Mouse (Mus musculus) forebrain, embryonic 15.5 days (tissue): ENCODE measurements around the gene Smad9. TPM values are rescaled to one million over a fixed set of nuclear protein-coding genes. Genes with fewer than 3 reads are reported as not detected.

Source experiments
- ATAC-seq: fragments of 200-750 bp; cut with Nextera tagmentation; replicated peaks from 2 replicates; pipeline ENCODE4 v1.8.0; 2017; ENCODE audit warnings: mild to moderate bottlenecking, moderate TSS enrichment, moderate library complexity
- H3K27ac ChIP-seq: fragments of 300-500 bp; sonication (generic); replicated peaks from 2 replicates; pipeline ENCODE4 v1.5.1; 2015; ENCODE audit warnings: mild to moderate bottlenecking, inconsistent platforms
- H3K27me3 ChIP-seq: fragments of 300-500 bp; sonication (generic); 2 replicates; pipeline ENCODE4 v1.6.1; 2015; ENCODE audit warnings: inconsistent platforms
- H3K36me3 ChIP-seq: fragments of 300-500 bp; sonication (generic); 2 replicates; pipeline ENCODE4 v1.6.1; 2015; ENCODE audit warnings: mild to moderate bottlenecking, inconsistent platforms
- H3K4me1 ChIP-seq: fragments of 300-500 bp; sonication (generic); 2 replicates; pipeline ENCODE4 v1.6.1; 2015; ENCODE audit warnings: inconsistent platforms
- H3K4me2 ChIP-seq: fragments of 300-500 bp; sonication (generic); replicated peaks from 2 replicates; pipeline ENCODE4 v1.6.1; 2015; ENCODE audit warnings: mild to moderate bottlenecking, inconsistent platforms
- H3K4me3 ChIP-seq: fragments of 300-500 bp; sonication (generic); 2 replicates; pipeline ENCODE4 v1.5.1; 2015; ENCODE audit warnings: mild to moderate bottlenecking, inconsistent platforms
- H3K9ac ChIP-seq: fragments of 300-500 bp; sonication (generic); replicated peaks from 2 replicates; pipeline ENCODE4 v1.6.1; 2015; ENCODE audit warnings: mild to moderate bottlenecking, inconsistent platforms
- H3K9me3 ChIP-seq: fragments of 300-500 bp; sonication (generic); 2 replicates; pipeline ENCODE4 v1.6.1; 2016; ENCODE audit warnings: inconsistent platforms
- WGBS: fragments of 180-500 bp; shearing (Covaris S2); methylation state at CpG from one replicate; pipeline ENCODE4 v1.1.7; 2015; ENCODE audit warnings: mixed read lengths; 5-methylcytosine and 5-hydroxymethylcytosine counted together
- polyA plus RNA-seq: library from polyadenylated mRNA; unstranded; fragments of >200 nt; fragmentation: Nextera tagmentation; extraction: Ambion mirVana; gene quantifications from 2 replicates; pipeline ENCODE4 v1.2.1, GENCODE M21; 2015

The Smad9 gene
- 0.17 and 0.25 TPM in 2 replicates for polyA plus RNA-seq

GRCm38 (mm10) chr3:54755145-54756041, at the start of gene Smad9:
Gene Smad9, plus strand, starts transcription at chr3:54755582.
- WGBS, result under 1% methylated on average over 58 of the region's 66 CpGs
- Histone ChIP-seq H3K4me2 (peak within 1 kb of the TSS; percentile 100), H3K36me3 (peaks cover 10% of the 10 kb centered on the region), H3K27me3 (0 out of 2 replicates have a peak, but pooled peaks cover 5% of the 10 kb centered on the region), H3K9me3 (no peaks in the 10 kb centered on the region), H3K4me1 (peaks cover 17% of the 10 kb centered on the region), H3K27ac (no peak within 1 kb of the TSS), H3K9ac (peak within 1 kb of the TSS; percentile 65), H3K4me3 (peak within 1 kb of the TSS; percentile 63)
- peak; percentile 77 for ATAC-seq

DNA sequence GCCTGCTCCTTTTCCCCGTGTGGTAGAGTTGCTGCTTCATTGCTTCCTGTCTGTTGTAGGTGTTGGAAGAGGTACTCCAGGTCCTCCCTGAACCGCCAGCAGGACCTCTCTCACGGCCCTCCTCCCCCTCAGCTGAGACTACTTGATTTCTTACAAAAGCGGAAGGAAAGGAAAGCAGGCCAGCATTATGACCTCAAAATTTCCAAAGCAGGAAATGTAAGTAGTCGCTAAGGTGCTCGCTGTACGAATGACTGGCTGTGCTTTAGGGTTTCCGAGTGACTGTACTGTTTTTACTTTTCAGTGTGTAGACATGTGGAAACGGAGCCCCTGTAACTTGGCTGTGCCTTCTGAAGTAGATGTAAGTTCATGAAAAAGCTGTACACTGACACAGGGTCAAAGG, 46.4 kb upstream of the Smad9 start:
- Histone ChIP-seq H3K4me2 (no peak overlapping the region), H3K9ac (no peak overlapping the region), H3K9me3 (no peaks in the 10 kb centered on the region), H3K4me3 (no peak overlapping the region), H3K4me1 (no peaks in the 10 kb centered on the region), H3K36me3 (peaks cover 80% of the 10 kb centered on the region), H3K27ac (no peak overlapping the region), H3K27me3 (no peaks in the 10 kb centered on the region)
- 89% methylated on average over 9 of the region's 9 CpGs for WGBS
- no peak for ATAC-seq

DNA sequence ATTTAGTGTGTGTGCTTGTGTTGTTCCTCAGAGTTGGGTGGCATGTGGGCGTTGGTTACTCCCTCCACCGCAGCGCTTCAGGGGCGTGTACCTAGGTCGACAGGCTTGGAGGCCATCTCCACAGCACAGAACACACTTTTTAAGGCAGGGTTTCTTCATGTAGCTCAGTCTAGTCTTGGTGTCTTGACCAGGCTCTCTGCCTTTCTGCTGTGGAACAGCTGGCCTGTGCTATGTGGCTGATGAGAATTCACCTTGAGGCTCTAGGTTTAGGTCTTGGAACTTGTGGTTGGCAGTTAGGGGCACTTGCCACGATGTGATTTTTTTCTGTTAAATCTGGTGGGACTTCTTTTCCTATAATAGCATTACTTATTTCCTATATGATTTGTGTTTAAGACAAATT, 41.1 kb upstream of the Smad9 start, which contains the start of gene Gm21958:
Gene Gm21958, minus strand, starts transcription at position 101 of the 400 bp plus-strand sequence.
- no peak for ATAC-seq
- no peaks in the 10 kb centered on the region for H3K27me3 ChIP-seq
- WGBS, result 96% methylated on average over 6 of the region's 6 CpGs

DNA sequence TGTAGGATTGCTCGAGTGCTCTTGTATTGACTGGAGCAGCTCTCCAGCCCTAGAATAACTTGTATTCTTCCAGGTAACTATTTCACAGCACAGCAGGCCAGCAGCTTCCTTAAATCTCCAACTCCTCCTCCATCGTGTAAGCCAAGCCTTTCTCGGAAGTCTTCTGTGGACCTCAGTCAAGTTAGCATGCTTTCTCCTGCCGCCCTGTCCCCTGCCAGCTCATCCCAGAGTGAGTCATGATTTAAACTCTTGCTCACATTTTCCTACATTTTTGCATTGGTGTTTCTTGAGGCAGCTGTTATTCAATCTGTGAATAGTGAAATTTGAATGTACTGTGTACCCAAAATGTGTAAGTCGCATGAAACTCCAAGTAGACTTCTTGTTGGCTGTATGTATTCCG, 39.9 kb upstream of the Smad9 start:
- H3K9me3 ChIP-seq, result no peaks in the 10 kb centered on the region
- ATAC-seq, result no peak
- no peak overlapping the region for H3K27ac ChIP-seq
- no peak overlapping the region for H3K4me2 ChIP-seq
- H3K9ac ChIP-seq, result no peak overlapping the region
- no peaks in the 10 kb centered on the region for H3K4me1 ChIP-seq
- peaks cover 70% of the 10 kb centered on the region for H3K36me3 ChIP-seq
- WGBS, result 95% methylated on average over 6 of the region's 6 CpGs
- no peaks in the 10 kb centered on the region for H3K27me3 ChIP-seq
- H3K4me3 ChIP-seq, result no peak overlapping the region

More for the DNA sequence above, 41.1 kb upstream of the Smad9 start, which contains the start of gene Gm21958:
- H3K4me3 ChIP-seq, result no peak within 1 kb of the TSS
- H3K9ac ChIP-seq, result no peak within 1 kb of the TSS
- no peaks in the 10 kb centered on the region for H3K4me1 ChIP-seq
- no peak within 1 kb of the TSS for H3K27ac ChIP-seq
- no peaks in the 10 kb centered on the region for H3K9me3 ChIP-seq
- peaks cover 76% of the 10 kb centered on the region for H3K36me3 ChIP-seq
- H3K4me2 ChIP-seq, result no peak within 1 kb of the TSS

DNA sequence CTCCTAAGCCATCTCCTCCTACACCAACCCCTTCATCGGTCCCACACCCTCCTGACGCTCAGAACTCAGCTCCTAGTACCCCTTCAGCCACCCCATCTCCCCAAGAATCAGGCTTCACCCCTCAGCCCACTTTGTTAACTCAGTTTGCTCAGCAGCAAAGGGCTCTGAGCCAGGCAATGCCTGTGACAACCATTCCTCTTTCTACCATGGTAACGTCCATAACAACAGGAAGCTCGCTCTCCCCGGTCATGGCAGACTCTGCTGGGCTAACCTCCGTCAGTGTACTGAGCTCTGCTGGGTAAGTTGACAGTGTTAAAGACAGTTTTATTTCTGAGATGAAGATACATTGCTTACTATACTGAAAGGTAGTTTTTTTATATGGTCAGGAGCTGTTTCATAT, 38.0 kb upstream of the Smad9 start:
- H3K9ac ChIP-seq, result no peak overlapping the region
- H3K36me3 ChIP-seq, result peaks cover 62% of the 10 kb centered on the region
- 85% methylated on average over 6 of the region's 6 CpGs for WGBS
- H3K27ac ChIP-seq, result no peak overlapping the region
- no peak overlapping the region for H3K4me3 ChIP-seq
- no peaks in the 10 kb centered on the region for H3K27me3 ChIP-seq
- H3K4me2 ChIP-seq, result no peak overlapping the region
- no peaks in the 10 kb centered on the region for H3K4me1 ChIP-seq
- H3K9me3 ChIP-seq, result no peaks in the 10 kb centered on the region
- no peak for ATAC-seq

GRCm38 (mm10) chr3:54718947-54719346, 36.4 kb upstream of the Smad9 start:
- no peak overlapping the region for H3K4me3 ChIP-seq
- no peaks in the 10 kb centered on the region for H3K9me3 ChIP-seq
- 65% methylated on average over 3 of the region's 3 CpGs for WGBS
- H3K4me1 ChIP-seq, result no peaks in the 10 kb centered on the region
- no peak for ATAC-seq
- no peak overlapping the region for H3K9ac ChIP-seq
- no peak overlapping the region for H3K27ac ChIP-seq
- peaks cover 59% of the 10 kb centered on the region for H3K36me3 ChIP-seq
- no peaks in the 10 kb centered on the region for H3K27me3 ChIP-seq
- no peak overlapping the region for H3K4me2 ChIP-seq

DNA sequence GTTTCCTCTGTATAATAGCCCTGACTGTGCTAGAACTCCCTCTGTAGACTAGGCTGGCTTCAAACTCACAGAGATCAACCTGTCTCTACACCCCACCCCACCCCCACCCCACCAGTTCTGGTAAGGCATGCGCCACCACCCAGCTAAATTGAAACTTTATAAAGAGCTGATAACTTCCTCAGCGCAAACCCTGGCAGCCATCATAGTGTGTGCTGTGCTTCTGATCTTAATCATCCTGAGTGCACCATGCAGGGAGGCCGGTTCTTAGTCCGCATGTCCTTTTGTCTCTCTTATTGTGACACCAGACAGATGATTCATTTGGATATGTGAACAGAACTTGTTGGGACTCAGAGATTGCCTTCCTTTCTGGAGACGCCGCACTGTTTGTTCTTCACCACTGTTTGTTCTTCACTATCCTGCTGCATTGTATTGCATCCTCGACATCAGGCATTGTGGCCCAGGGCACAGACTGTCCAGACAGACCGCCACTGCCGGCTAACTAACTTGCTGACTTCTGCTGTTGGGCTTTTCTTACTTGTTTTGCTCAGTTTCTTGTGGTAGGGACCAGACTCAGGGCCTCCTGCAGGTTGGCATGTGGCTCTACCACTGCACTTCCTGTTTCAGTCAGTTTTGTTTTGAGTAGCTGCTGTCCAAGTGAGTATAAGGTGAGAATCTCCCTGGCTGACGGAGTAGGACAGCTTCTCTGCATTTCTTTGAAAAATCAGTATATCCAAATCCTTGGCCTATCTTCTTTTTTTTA, 31.5 kb upstream of the Smad9 start:
- Histone ChIP-seq H3K9ac (no peak overlapping the region), H3K36me3 (peaks cover 49% of the 10 kb centered on the region), H3K4me2 (no peak overlapping the region), H3K4me1 (no peaks in the 10 kb centered on the region), H3K27me3 (no peaks in the 10 kb centered on the region), H3K4me3 (no peak overlapping the region), H3K9me3 (no peaks in the 10 kb centered on the region), H3K27ac (no peak overlapping the region)
- ATAC-seq, result no peak
- WGBS, result 90% methylated on average over 10 of the region's 10 CpGs

DNA sequence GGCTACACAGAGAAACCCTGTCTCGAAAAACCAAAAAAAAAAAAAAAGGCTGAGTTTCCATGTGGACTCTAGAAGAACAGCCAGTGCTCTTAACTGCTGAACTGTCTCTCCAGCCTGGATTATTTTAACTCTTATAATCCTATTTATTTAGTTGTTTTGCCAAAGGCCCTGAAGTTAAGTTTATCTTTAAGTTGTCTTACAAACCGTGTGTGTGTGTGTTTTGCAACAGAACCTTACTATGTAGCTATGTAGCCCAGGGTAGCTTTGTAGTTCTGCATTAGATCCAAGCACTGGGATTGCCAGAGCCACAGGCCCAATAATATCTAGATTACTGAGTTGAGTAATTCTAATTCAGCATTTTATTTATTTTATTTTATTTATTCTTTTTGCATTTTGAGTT, 30.0 kb upstream of the Smad9 start:
- H3K9me3 ChIP-seq, result no peaks in the 10 kb centered on the region
- no peak overlapping the region for H3K27ac ChIP-seq
- H3K4me2 ChIP-seq, result no peak overlapping the region
- H3K36me3 ChIP-seq, result peaks cover 58% of the 10 kb centered on the region
- H3K27me3 ChIP-seq, result no peaks in the 10 kb centered on the region
- 90% methylated on average over 2 of the region's 2 CpGs for WGBS
- no peaks in the 10 kb centered on the region for H3K4me1 ChIP-seq
- no peak overlapping the region for H3K9ac ChIP-seq
- ATAC-seq, result no peak
- H3K4me3 ChIP-seq, result no peak overlapping the region

DNA sequence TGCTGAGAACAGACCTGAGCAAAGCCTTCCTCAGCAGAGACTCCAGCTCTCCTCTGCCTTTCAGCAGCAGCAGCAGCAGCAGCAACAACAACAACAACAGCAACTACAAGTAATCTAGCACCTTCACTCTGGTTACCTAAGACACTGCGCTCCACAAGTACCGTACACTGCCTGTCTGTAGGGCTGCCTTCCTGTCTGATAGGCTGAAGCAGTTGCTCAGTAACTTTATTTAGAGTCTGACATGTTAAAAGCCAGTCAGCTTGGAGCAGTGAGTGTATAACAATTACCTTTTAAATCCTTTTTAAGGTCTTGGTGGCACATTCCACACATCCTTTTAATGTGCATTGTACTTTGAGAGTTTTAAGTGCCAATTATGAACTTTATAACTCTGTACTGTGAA, 27.8 kb upstream of the Smad9 start:
- Histone ChIP-seq H3K4me2 (no peak overlapping the region), H3K9ac (no peak overlapping the region), H3K4me3 (no peak overlapping the region), H3K36me3 (peaks cover 69% of the 10 kb centered on the region), H3K9me3 (no peaks in the 10 kb centered on the region), H3K4me1 (0 out of 2 replicates have a peak, but pooled peaks cover under 1% of the 10 kb centered on the region), H3K27ac (no peak overlapping the region), H3K27me3 (no peaks in the 10 kb centered on the region)
- 93% methylated on average over 2 of the region's 2 CpGs for WGBS
- no peak for ATAC-seq

GRCm38 (mm10) chr3:54728100-54728499, 27.3 kb upstream of the Smad9 start:
- H3K27me3 ChIP-seq, result no peaks in the 10 kb centered on the region
- peaks cover 73% of the 10 kb centered on the region for H3K36me3 ChIP-seq
- no peaks in the 10 kb centered on the region for H3K9me3 ChIP-seq
- no peak overlapping the region for H3K27ac ChIP-seq
- H3K9ac ChIP-seq, result no peak overlapping the region
- no peak overlapping the region for H3K4me2 ChIP-seq
- peaks cover 5% of the 10 kb centered on the region for H3K4me1 ChIP-seq
- no peak overlapping the region for H3K4me3 ChIP-seq
- WGBS, result 91% methylated on average over 6 of the region's 6 CpGs
- no peak for ATAC-seq

DNA sequence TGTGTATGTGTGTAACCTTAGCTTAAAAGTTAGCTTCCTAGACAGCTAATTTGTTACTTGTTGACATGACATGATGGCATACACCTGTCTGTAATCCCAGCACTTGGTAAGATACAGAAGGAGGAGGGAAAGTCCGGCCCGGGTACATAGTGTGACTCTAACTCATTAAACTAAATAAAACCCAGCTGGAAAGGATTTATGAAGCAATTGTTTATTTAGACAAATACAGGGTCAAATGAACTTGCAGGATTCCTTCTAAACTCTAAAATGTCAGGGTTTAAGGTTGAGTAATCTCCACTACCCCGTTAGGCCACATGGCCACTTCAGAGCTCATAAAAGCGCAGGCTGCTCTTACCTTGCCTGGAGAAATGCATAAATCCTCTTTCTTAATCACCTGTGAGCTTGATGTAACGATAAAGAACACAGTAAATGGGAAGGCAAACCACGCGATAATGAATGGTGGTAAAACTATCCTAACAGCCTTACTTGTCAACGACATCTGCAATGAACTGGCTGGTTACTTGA, 23.7 kb upstream of the Smad9 start:
- Histone ChIP-seq H3K4me2 (no peak overlapping the region), H3K4me3 (no peak overlapping the region), H3K4me1 (peaks cover 22% of the 10 kb centered on the region), H3K27me3 (no peaks in the 10 kb centered on the region), H3K36me3 (peaks cover 61% of the 10 kb centered on the region), H3K27ac (no peak overlapping the region), H3K9ac (no peak overlapping the region), H3K9me3 (no peaks in the 10 kb centered on the region)
- no peak for ATAC-seq
- WGBS, result 90% methylated on average over 8 of the region's 8 CpGs

GRCm38 (mm10) chr3:54732371-54732770, 23.0 kb upstream of the Smad9 start:
- WGBS, result 95% methylated on average over 4 of the region's 4 CpGs
- Histone ChIP-seq H3K4me1 (peaks cover 22% of the 10 kb centered on the region), H3K9ac (no peak overlapping the region), H3K27ac (no peak overlapping the region), H3K36me3 (peaks cover 54% of the 10 kb centered on the region), H3K27me3 (no peaks in the 10 kb centered on the region), H3K4me2 (no peak overlapping the region), H3K4me3 (no peak overlapping the region), H3K9me3 (no peaks in the 10 kb centered on the region)
- ATAC-seq, result no peak
